Mouse (Mus musculus): Measurements from ENCODE around the gene Pcsk5.

DNA sequence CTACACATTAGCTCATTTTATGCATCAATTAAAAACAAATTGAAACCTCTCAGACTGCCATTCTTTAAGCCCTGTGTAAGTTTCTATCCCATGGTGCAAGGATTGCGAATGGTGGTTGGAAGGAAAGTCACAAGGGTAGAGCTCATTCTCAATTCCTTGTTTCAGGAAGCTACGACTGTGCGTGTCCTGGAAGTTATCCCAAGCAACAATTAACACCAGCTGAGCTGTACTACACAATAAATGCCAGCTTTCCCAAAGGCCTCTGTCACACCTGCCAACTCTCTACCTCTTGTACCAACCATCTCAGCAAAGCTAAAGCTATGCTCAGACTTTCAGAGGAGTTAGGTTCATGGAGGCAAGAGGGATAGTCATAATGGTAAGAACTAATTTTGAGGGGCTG is 174.8 kb downstream of the Pcsk5 start:
- TF ChIP-seq CTCF (IDR thresholded peaks at IDR 0.05; ENCODE audit: low read depth, low read length) (no peak), GATA1 (IDR thresholded peaks at IDR 0.05; ENCODE audit: borderline replicate concordance, low read length) (no peak), TAL1 (conservative IDR thresholded peaks at IDR 0.05; ENCODE audit: low read depth, low read length) (no peak), GATA2 (IDR thresholded peaks at IDR 0.05; ENCODE audit: borderline replicate concordance, low read depth, low read length) (no peak)

Measured in G1E (cell line).